Mouse (Mus musculus): ENCODE data around the gene H2-T22. TPM values are rescaled to one million over a fixed set of nuclear protein-coding genes. Genes with fewer than 3 reads are reported as not detected.

The H2-T22 gene
- total and polyA plus RNA-seq, 3 experiments, result 7.4 to 23.8 (median 10.6) TPM

- H3K27ac ChIP-seq, result peak overlapping the region; percentile 72
- H3K4me3 ChIP-seq, result peak overlapping the region; percentile 64
- intact Hi-C loops (cut with DNase I), result loop anchor here (5.0 kb wide), 1 partner anchor 168 kb away; no protein-coding TSS in a partner anchor
- WGBS, result 3% methylated on average over 14 of the region's 14 CpGs
- no peaks in the 10 kb centered on the region for H3K79me2 ChIP-seq (replicated peaks; ENCODE audit: control insufficient read depth, insufficient read depth, low read length)
- peaks cover 6% of the 10 kb centered on the region for H3K4me1 ChIP-seq (ENCODE audit: control insufficient read depth, insufficient read depth, low read length)
- DNase-seq, result no peak
- TF ChIP-seq POLR2A (IDR thresholded peaks at IDR 0.05; ENCODE audit: insufficient read depth, low read depth, low read length), result no peak
- no peaks in the 10 kb centered on the region for H3K27me3 ChIP-seq (ENCODE audit: control insufficient read depth, insufficient read depth, low read length)
- no peaks in the 10 kb centered on the region for H3K36me3 ChIP-seq (ENCODE audit: control insufficient read depth, insufficient read depth, low read length)
- peak overlapping the region; percentile 53 for H3K9ac ChIP-seq (ENCODE audit: low read depth, low read length)
Measured at GRCm38 (mm10) chr17:35994879-35995240, 47.7 kb downstream of the H2-T22 start.

GRCm38 (mm10) chr17:35994175-35994878, 48.2 kb downstream of the H2-T22 start:
- H3K79me2 ChIP-seq (replicated peaks; ENCODE audit: control insufficient read depth, insufficient read depth, low read length), result no peaks in the 10 kb centered on the region
- intact Hi-C loops (cut with DNase I), result loop anchor here (5.0 kb wide), 1 partner anchor 167 kb away; no protein-coding TSS in a partner anchor
- peak; percentile 84 to 88 for DNase-seq

GRCm38 (mm10) chr17:35993675-35994074, 48.9 kb downstream of the H2-T22 start:
- Histone ChIP-seq H3K4me1 (ENCODE audit: control insufficient read depth, insufficient read depth, low read length) (peaks cover 4% of the 10 kb centered on the region), H3K27me3 (ENCODE audit: control insufficient read depth, insufficient read depth, low read length) (no peaks in the 10 kb centered on the region), H3K9ac (ENCODE audit: low read depth, low read length) (no peak overlapping the region), H3K36me3 (ENCODE audit: control insufficient read depth, insufficient read depth, low read length) (no peaks in the 10 kb centered on the region), H3K79me2 (replicated peaks; ENCODE audit: control insufficient read depth, insufficient read depth, low read length) (no peaks in the 10 kb centered on the region), H3K4me3 (peak overlapping the region; percentile 64), H3K27ac (peak overlapping the region; percentile 72)
- TF ChIP-seq EP300 (IDR thresholded peaks at IDR 0.05; ENCODE audit: insufficient read depth, low read depth, low read length) (peak; percentile 92), CTCF (IDR thresholded peaks at IDR 0.05) (no peak)
- intact Hi-C loops (cut with DNase I), result loop anchor here (1.0 to 5.0 kb wide), 2 partner anchors 56 to 166 kb away; no protein-coding TSS in a partner anchor
- peak; percentile 81 to 85 for DNase-seq
- 2% methylated on average over 17 of the region's 17 CpGs for WGBS

More at GRCm38 (mm10) chr17:35994175-35994878, 48.2 kb downstream of the H2-T22 start:
- peak overlapping the region; percentile 64 for H3K4me3 ChIP-seq
- WGBS, result 2% methylated on average over 31 of the region's 31 CpGs
- peak overlapping the region; percentile 61; the same call in 1 of the 2 replicates for H3K9ac ChIP-seq (ENCODE audit: low read depth, low read length)
- peak; percentile 80 for TF ChIP-seq EP300 (IDR thresholded peaks at IDR 0.05; ENCODE audit: insufficient read depth, low read depth, low read length)
- TF ChIP-seq CTCF (IDR thresholded peaks at IDR 0.05), result no peak
- peak; percentile 96 for TF ChIP-seq POLR2A (IDR thresholded peaks at IDR 0.05; ENCODE audit: insufficient read depth, low read depth, low read length)
- H3K36me3 ChIP-seq (ENCODE audit: control insufficient read depth, insufficient read depth, low read length), result no peaks in the 10 kb centered on the region
- H3K27me3 ChIP-seq (ENCODE audit: control insufficient read depth, insufficient read depth, low read length), result no peaks in the 10 kb centered on the region
- peaks cover 6% of the 10 kb centered on the region for H3K4me1 ChIP-seq (ENCODE audit: control insufficient read depth, insufficient read depth, low read length)
- H3K27ac ChIP-seq, result peak overlapping the region; percentile 72

GRCm38 (mm10) chr17:35991781-35992180, 50.8 kb downstream of the H2-T22 start:
- Histone ChIP-seq H3K27me3 (ENCODE audit: control insufficient read depth, insufficient read depth, low read length) (no peaks in the 10 kb centered on the region), H3K4me3 (no peak overlapping the region), H3K9ac (ENCODE audit: low read depth, low read length) (no peak overlapping the region), H3K4me1 (ENCODE audit: control insufficient read depth, insufficient read depth, low read length) (peaks cover 1% of the 10 kb centered on the region), H3K79me2 (replicated peaks; ENCODE audit: control insufficient read depth, insufficient read depth, low read length) (no peaks in the 10 kb centered on the region), H3K36me3 (ENCODE audit: control insufficient read depth, insufficient read depth, low read length) (no peaks in the 10 kb centered on the region), H3K27ac (no peak overlapping the region)
- TF ChIP-seq POLR2A (IDR thresholded peaks at IDR 0.05; ENCODE audit: insufficient read depth, low read depth, low read length) (no peak), EP300 (IDR thresholded peaks at IDR 0.05; ENCODE audit: insufficient read depth, low read depth, low read length) (no peak), CTCF (IDR thresholded peaks at IDR 0.05) (no peak)
- DNase-seq, result peak; percentile 32 to 40
- intact Hi-C loops (cut with DNase I), result loop anchor here (5.0 kb wide), 1 partner anchor 164 kb away; no protein-coding TSS in a partner anchor
- 30% methylated on average over 10 of the region's 10 CpGs for WGBS

Other genes with a start within 250 kb of the H2-T22 start
- 10 to 100 TPM; 15.6 to 37.0 TPM for gene Ier3, start 221.1 kb downstream of the H2-T22 start, total RNA-seq (2021)
- 30.9 and 33.1 TPM in 2 replicates for gene Ier3, start 221.1 kb downstream of the H2-T22 start, polyA plus RNA-seq (2012; rRNA removed)
- 100 to 1,000 TPM; 133 to 148 TPM for gene Flot1, start 219.5 kb downstream of the H2-T22 start, total RNA-seq (2021)
- gene Flot1, start 219.5 kb downstream of the H2-T22 start, polyA plus RNA-seq (2012; rRNA removed), result 138 and 144 TPM in 2 replicates
- gene Tubb5, start 204.4 kb downstream of the H2-T22 start, total RNA-seq (2021), result 10 to 100 TPM; 83.0 to 90.1 TPM
- 108 and 134 TPM in 2 replicates for gene Tubb5, start 204.4 kb downstream of the H2-T22 start, polyA plus RNA-seq (2012; rRNA removed)
- gene Mdc1, start 201.2 kb downstream of the H2-T22 start, total RNA-seq (2021), result 10 to 100 TPM; 13.2 to 13.3 TPM
- gene Mdc1, start 201.2 kb downstream of the H2-T22 start, polyA plus RNA-seq (2012; rRNA removed), result 4.2 and 8.3 TPM in 2 replicates
- gene Nrm, start 181.4 kb downstream of the H2-T22 start, total RNA-seq (2021), result 1 to 10 TPM; 1.8 TPM
- gene Nrm, start 181.4 kb downstream of the H2-T22 start, polyA plus RNA-seq (2012; rRNA removed), result 5.3 and 5.6 TPM in 2 replicates
- gene Ppp1r18, start 177.2 kb downstream of the H2-T22 start, total RNA-seq (2021), result 10 to 100 TPM; 12.8 to 18.6 TPM
- gene Ppp1r18, start 177.2 kb downstream of the H2-T22 start, polyA plus RNA-seq (2012; rRNA removed), result 18.9 and 21.3 TPM in 2 replicates
- gene Dhx16, start 162.9 kb downstream of the H2-T22 start, total RNA-seq (2021), result 10 to 100 TPM; 19.3 to 20.3 TPM
- 27.7 and 38.0 TPM in 2 replicates for gene Dhx16, start 162.9 kb downstream of the H2-T22 start, polyA plus RNA-seq (2012; rRNA removed)
- 100 to 1,000 TPM in 1 of 2 experiments, 10 to 100 TPM in 1; 99.4 to 116 TPM for gene 2310061I04Rik, start 145.3 kb downstream of the H2-T22 start, total RNA-seq (2021)
- gene 2310061I04Rik, start 145.3 kb downstream of the H2-T22 start, polyA plus RNA-seq (2012; rRNA removed), result 164 and 176 TPM in 2 replicates
- 1 to 10 TPM; 6.0 TPM for gene Atat1, start 132.7 kb downstream of the H2-T22 start, total RNA-seq (2021)
- 22.0 and 24.3 TPM in 2 replicates for gene Atat1, start 132.7 kb downstream of the H2-T22 start, polyA plus RNA-seq (2012; rRNA removed)
- gene Mrps18b, start 126.4 kb downstream of the H2-T22 start, total RNA-seq (2021), result 10 to 100 TPM; 50.9 to 56.2 TPM
- 76.0 and 99.7 TPM in 2 replicates for gene Mrps18b, start 126.4 kb downstream of the H2-T22 start, polyA plus RNA-seq (2012; rRNA removed)
- gene Ppp1r10, start 126.3 kb downstream of the H2-T22 start, total RNA-seq (2021), result 10 to 100 TPM; 26.4 to 40.9 TPM
- 18.1 and 18.7 TPM in 2 replicates for gene Ppp1r10, start 126.3 kb downstream of the H2-T22 start, polyA plus RNA-seq (2012; rRNA removed)
- 10 to 100 TPM; 63.0 to 75.2 TPM for gene Abcf1, start 73.0 kb downstream of the H2-T22 start, total RNA-seq (2021)
- gene Abcf1, start 73.0 kb downstream of the H2-T22 start, polyA plus RNA-seq (2012; rRNA removed), result 54.5 and 59.6 TPM in 2 replicates
- gene Gnl1, start 62.9 kb downstream of the H2-T22 start, total RNA-seq (2021), result 10 to 100 TPM; 27.4 to 35.6 TPM
- gene Gnl1, start 62.9 kb downstream of the H2-T22 start, polyA plus RNA-seq (2012; rRNA removed), result 17.0 and 18.2 TPM in 2 replicates
- 1 to 10 TPM; 3.9 to 4.3 TPM for gene Prr3, start 62.5 kb downstream of the H2-T22 start, total RNA-seq (2021)
- gene Prr3, start 62.5 kb downstream of the H2-T22 start, polyA plus RNA-seq (2012; rRNA removed), result 6.8 and 7.6 TPM in 2 replicates
- 1 to 10 TPM; 7.5 to 9.6 TPM for gene H2-T24, start 22.2 kb downstream of the H2-T22 start, total RNA-seq (2021)
- 4.3 and 9.4 TPM in 2 replicates for gene H2-T24, start 22.2 kb downstream of the H2-T22 start, polyA plus RNA-seq (2012; rRNA removed)
- gene H2-T23, start 9.9 kb downstream of the H2-T22 start, total RNA-seq (2021), result 10 to 100 TPM; 27.3 to 34.1 TPM
- 43.4 and 46.4 TPM in 2 replicates for gene H2-T23, start 9.9 kb downstream of the H2-T22 start, polyA plus RNA-seq (2012; rRNA removed)
- gene Gm6034, start 214 bp upstream of the H2-T22 start, total RNA-seq (2021), result not detected
- not detected in 2 replicates for gene Gm6034, start 214 bp upstream of the H2-T22 start, polyA plus RNA-seq (2012; rRNA removed)
- gene Gm11127, start 15.6 kb upstream of the H2-T22 start, total RNA-seq (2021), result 1 to 10 TPM; 3.5 to 4.4 TPM
- not detected in 2 replicates for gene Gm11127, start 15.6 kb upstream of the H2-T22 start, polyA plus RNA-seq (2012; rRNA removed)
- gene Gm19684, start 78.9 kb upstream of the H2-T22 start, total RNA-seq (2021), result under 1 TPM in 1 of 2 experiments, not detected in 1; 0.23 TPM
- 0.16 and 0.41 TPM in 2 replicates for gene Gm19684, start 78.9 kb upstream of the H2-T22 start, polyA plus RNA-seq (2012; rRNA removed)
- not detected for gene Gm7030, start 86.7 kb upstream of the H2-T22 start, total RNA-seq (2021)
- gene Gm7030, start 86.7 kb upstream of the H2-T22 start, polyA plus RNA-seq (2012; rRNA removed), result not detected in 2 replicates
- under 1 TPM in 1 of 2 experiments, not detected in 1; 0.29 TPM for gene Gm8909, start 125.8 kb upstream of the H2-T22 start, total RNA-seq (2021)
- gene Gm8909, start 125.8 kb upstream of the H2-T22 start, polyA plus RNA-seq (2012; rRNA removed), result not detected in 2 replicates
- gene H2-T3, start 147.5 kb upstream of the H2-T22 start, total RNA-seq (2021), result not detected
- not detected in 2 replicates for gene H2-T3, start 147.5 kb upstream of the H2-T22 start, polyA plus RNA-seq (2012; rRNA removed)
- gene Rpp21, start 215.3 kb upstream of the H2-T22 start, total RNA-seq (2021), result 10 to 100 TPM; 35.5 to 43.8 TPM
- gene Rpp21, start 215.3 kb upstream of the H2-T22 start, polyA plus RNA-seq (2012; rRNA removed), result 49.8 and 59.1 TPM in 2 replicates
- gene Trim39, start 229.5 kb upstream of the H2-T22 start, total RNA-seq (2021), result 1 to 10 TPM; 6.7 to 7.6 TPM
- gene Trim39, start 229.5 kb upstream of the H2-T22 start, polyA plus RNA-seq (2012; rRNA removed), result 6.0 and 8.7 TPM in 2 replicates
- gene H2-M10.2, start 243.7 kb upstream of the H2-T22 start, total RNA-seq (2021), result not detected
- not detected in 2 replicates for gene H2-M10.2, start 243.7 kb upstream of the H2-T22 start, polyA plus RNA-seq (2012; rRNA removed)